Mouse (Mus musculus): ENCODE measurements around the gene Atp8a1. TPM values are rescaled to one million over a fixed set of nuclear protein-coding genes. Genes with fewer than 3 reads are reported as not detected.
A peak's percentile ranks its signal among the peaks of the same experiment; 100 is the strongest.

The Atp8a1 gene
- polyA plus RNA-seq, 1 experiment from 2014 or later: 44.5 TPM

GRCm38 (mm10) chr5:67800801-67801200 is 46.4 kb downstream of the Atp8a1 start:
- no peak for DNase-seq
- 68% methylated on average over 8 of the region's 8 CpGs for WGBS
- H3K4me3 ChIP-seq (ENCODE audit: low read depth, low read length): no peak overlapping the region
- no peak overlapping the region for H3K27ac ChIP-seq (ENCODE audit: low read depth)
- H3K9me3 ChIP-seq (ENCODE audit: low read depth, low read length): no peaks in the 10 kb centered on the region
- no peaks in the 10 kb centered on the region for H3K36me3 ChIP-seq (ENCODE audit: insufficient read depth)
- TF ChIP-seq CTCF (IDR thresholded peaks at IDR 0.05; ENCODE audit: low read depth): no peak
- H3K4me1 ChIP-seq (ENCODE audit: insufficient read depth): 0 out of 2 replicates have a peak, but pooled peaks cover 4% of the 10 kb centered on the region
- H3K4me2 ChIP-seq: no peak overlapping the region
- no peak overlapping the region for H3K9ac ChIP-seq
- H3K27me3 ChIP-seq (ENCODE audit: insufficient read depth, low read length): no peaks in the 10 kb centered on the region
- ATAC-seq (ENCODE audit: insufficient read depth): no peak

GRCm38 (mm10) chr5:67799785-67800184 is 47.4 kb downstream of the Atp8a1 start:
- no peak overlapping the region for H3K4me3 ChIP-seq (ENCODE audit: low read depth, low read length)
- 0 out of 2 replicates have a peak, but pooled peaks cover 4% of the 10 kb centered on the region for H3K4me1 ChIP-seq (ENCODE audit: insufficient read depth)
- WGBS: 70% methylated on average over 7 of the region's 7 CpGs
- no peak for DNase-seq
- H3K9ac ChIP-seq: no peak overlapping the region
- H3K36me3 ChIP-seq (ENCODE audit: insufficient read depth): no peaks in the 10 kb centered on the region
- H3K27me3 ChIP-seq (ENCODE audit: insufficient read depth, low read length): no peaks in the 10 kb centered on the region
- no peaks in the 10 kb centered on the region for H3K9me3 ChIP-seq (ENCODE audit: low read depth, low read length)
- no peak overlapping the region for H3K4me2 ChIP-seq
- TF ChIP-seq CTCF (IDR thresholded peaks at IDR 0.05; ENCODE audit: low read depth): no peak
- ATAC-seq (ENCODE audit: insufficient read depth): no peak
- H3K27ac ChIP-seq (ENCODE audit: low read depth): no peak overlapping the region

GRCm38 (mm10) chr5:67798348-67798747 is 48.9 kb downstream of the Atp8a1 start:
- WGBS: 81% methylated on average over 4 of the region's 4 CpGs
- no peaks in the 10 kb centered on the region for H3K9me3 ChIP-seq (ENCODE audit: low read depth, low read length)
- no peak overlapping the region for H3K4me3 ChIP-seq (ENCODE audit: low read depth, low read length)
- no peak for TF ChIP-seq CTCF (IDR thresholded peaks at IDR 0.05; ENCODE audit: low read depth)
- 0 out of 2 replicates have a peak, but pooled peaks cover 4% of the 10 kb centered on the region for H3K4me1 ChIP-seq (ENCODE audit: insufficient read depth)
- ATAC-seq (ENCODE audit: insufficient read depth) (no peak), DNase-seq (no peak)
- H3K9ac ChIP-seq: no peak overlapping the region
- peak overlapping the region; percentile 69; the same call in 1 of the 2 replicates for H3K27ac ChIP-seq (ENCODE audit: low read depth)
- no peaks in the 10 kb centered on the region for H3K36me3 ChIP-seq (ENCODE audit: insufficient read depth)
- no peak overlapping the region for H3K4me2 ChIP-seq
- H3K27me3 ChIP-seq (ENCODE audit: insufficient read depth, low read length): no peaks in the 10 kb centered on the region

GRCm38 (mm10) chr5:67797006-67797958 is 50.0 kb downstream of the Atp8a1 start:
- Histone ChIP-seq H3K4me2 (0 out of 2 replicates have a peak overlapping the region, but pooled peaks have one; percentile 13), H3K9ac (no peak overlapping the region), H3K36me3 (ENCODE audit: insufficient read depth) (no peaks in the 10 kb centered on the region), H3K4me3 (ENCODE audit: low read depth, low read length) (no peak overlapping the region), H3K4me1 (ENCODE audit: insufficient read depth) (0 out of 2 replicates have a peak, but pooled peaks cover 4% of the 10 kb centered on the region), H3K9me3 (ENCODE audit: low read depth, low read length) (no peaks in the 10 kb centered on the region), H3K27ac (ENCODE audit: low read depth) (peak overlapping the region; percentile 69; the same call in 1 of the 2 replicates), H3K27me3 (ENCODE audit: insufficient read depth, low read length) (no peaks in the 10 kb centered on the region)
- peak; percentile 56 for ATAC-seq (ENCODE audit: insufficient read depth)
- no peak for TF ChIP-seq CTCF (IDR thresholded peaks at IDR 0.05; ENCODE audit: low read depth)
- 52% methylated on average over 14 of the region's 14 CpGs for WGBS
- DNase-seq: peak; percentile 75

GRCm38 (mm10) chr5:67794129-67794800 is 53.0 kb downstream of the Atp8a1 start:
- 0 out of 2 replicates have a peak, but pooled peaks cover 4% of the 10 kb centered on the region for H3K4me1 ChIP-seq (ENCODE audit: insufficient read depth)
- H3K9me3 ChIP-seq (ENCODE audit: low read depth, low read length): no peaks in the 10 kb centered on the region
- no peak overlapping the region for H3K27ac ChIP-seq (ENCODE audit: low read depth)
- H3K4me3 ChIP-seq (ENCODE audit: low read depth, low read length): no peak overlapping the region
- H3K27me3 ChIP-seq (ENCODE audit: insufficient read depth, low read length): no peaks in the 10 kb centered on the region
- no peaks in the 10 kb centered on the region for H3K36me3 ChIP-seq (ENCODE audit: insufficient read depth)
- ATAC-seq (ENCODE audit: insufficient read depth) (no peak), DNase-seq (no peak)
- no peak overlapping the region for H3K4me2 ChIP-seq
- 75% methylated on average over 10 of the region's 10 CpGs for WGBS
- no peak for TF ChIP-seq CTCF (IDR thresholded peaks at IDR 0.05; ENCODE audit: low read depth)
- no peak overlapping the region for H3K9ac ChIP-seq

- DNase-seq: no peak
- no peaks in the 10 kb centered on the region for H3K4me1 ChIP-seq (ENCODE audit: insufficient read depth)
- H3K27me3 ChIP-seq (ENCODE audit: insufficient read depth, low read length): no peaks in the 10 kb centered on the region
- H3K4me3 ChIP-seq (ENCODE audit: low read depth, low read length): no peak overlapping the region
- 58% methylated on average over 7 of the region's 7 CpGs for WGBS
- no peak for ATAC-seq (ENCODE audit: insufficient read depth)
- no peak overlapping the region for H3K9ac ChIP-seq
- H3K36me3 ChIP-seq (ENCODE audit: insufficient read depth): no peaks in the 10 kb centered on the region
- no peak overlapping the region for H3K27ac ChIP-seq (ENCODE audit: low read depth)
- no peaks in the 10 kb centered on the region for H3K9me3 ChIP-seq (ENCODE audit: low read depth, low read length)
- H3K4me2 ChIP-seq: no peak overlapping the region
- TF ChIP-seq CTCF (IDR thresholded peaks at IDR 0.05; ENCODE audit: low read depth): no peak
Observed at GRCm38 (mm10) chr5:67782775-67783174, 64.5 kb downstream of the Atp8a1 start.

- peak; percentile 69 for TF ChIP-seq CTCF (IDR thresholded peaks at IDR 0.05; ENCODE audit: low read depth)
- Histone ChIP-seq H3K27me3 (ENCODE audit: insufficient read depth, low read length) (no peaks in the 10 kb centered on the region), H3K9ac (no peak overlapping the region), H3K4me2 (peak overlapping the region; percentile 35), H3K9me3 (ENCODE audit: low read depth, low read length) (no peaks in the 10 kb centered on the region), H3K4me1 (ENCODE audit: insufficient read depth) (no peaks in the 10 kb centered on the region), H3K27ac (ENCODE audit: low read depth) (no peak overlapping the region), H3K4me3 (ENCODE audit: low read depth, low read length) (no peak overlapping the region), H3K36me3 (ENCODE audit: insufficient read depth) (no peaks in the 10 kb centered on the region)
- peak; percentile 85 for DNase-seq
- ATAC-seq (ENCODE audit: insufficient read depth): peak; percentile 87
- WGBS: 54% methylated on average over 8 of the region's 8 CpGs
Observed at GRCm38 (mm10) chr5:67778026-67778425, 69.2 kb downstream of the Atp8a1 start.

Measured in lung, embryonic 14.5 days (tissue).